In the genomic region with DNA sequence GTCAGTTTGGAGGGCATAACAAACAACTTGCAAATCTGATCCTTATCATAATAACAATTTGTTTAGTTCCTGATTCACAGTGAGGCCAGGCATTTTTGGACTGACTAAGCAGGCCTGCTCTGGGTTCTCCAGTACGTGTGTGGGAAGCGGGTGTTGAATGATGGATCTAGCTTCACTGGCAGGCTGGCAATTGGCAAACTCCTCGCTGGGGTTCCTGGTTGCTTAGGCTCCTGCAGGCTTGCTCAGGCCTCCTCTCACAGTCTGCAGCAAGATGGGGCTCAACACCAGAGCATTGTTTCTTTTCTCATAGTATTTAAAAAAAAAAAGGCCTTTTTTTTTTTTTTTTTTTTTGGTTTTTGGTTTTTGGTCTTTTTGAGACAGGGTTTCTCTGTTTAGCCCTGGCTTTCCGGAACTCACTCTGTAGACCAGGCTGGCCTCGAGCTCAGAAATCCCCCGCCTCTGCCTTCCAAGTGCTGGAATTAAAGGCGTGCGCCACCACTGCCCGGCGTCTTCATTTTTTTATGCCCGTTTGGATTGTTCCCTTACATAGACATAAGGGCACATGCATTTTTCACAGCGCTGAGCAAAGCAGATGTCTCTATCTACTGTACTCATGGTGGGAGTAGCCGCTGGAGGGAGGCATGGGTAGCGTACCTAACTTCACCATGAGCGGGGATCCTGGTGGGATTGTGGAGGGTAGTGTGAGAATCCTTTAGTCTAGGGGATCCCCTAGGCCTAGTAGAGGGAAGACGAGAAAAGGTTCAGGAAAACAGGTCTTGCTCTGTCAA, we compare ENCODE assay signal across 9 mouse cellular contexts. TPM values are rescaled to one million over a fixed set of nuclear protein-coding genes. Genes with fewer than 3 reads are reported as not detected.
A peak's percentile ranks its signal among the peaks of the same experiment; 100 is the strongest.
DNase-seq lines count a peak whose midpoint lies in the region; ATAC-seq lines count a peak whose summit lies in the region.
"Had no signal": no experiment of that assay in that cellular context is flagged by ENCODE, and none has a peak within 500 bp of the region (broad histone marks: within the 10 kb centered on the region; RNA-seq: fewer than 3 reads in every experiment).

No protein-coding gene starts in this region.

- 32% methylated on average over 16 of the region's 16 CpGs for WGBS in embryonic facial prominence, embryonic 11.5 days
- 21% methylated on average over 16 of the region's 16 CpGs for WGBS in heart, embryonic 10.5 days
- WGBS in liver, embryonic 11.5 days, result 23% methylated on average over 16 of the region's 16 CpGs

- H3K4me1 ChIP-seq in embryonic facial prominence, embryonic 11.5 days (ENCODE audit: control insufficient read depth, insufficient read depth, low read length), result no peaks in the 10 kb centered on the region
- H3K4me1 ChIP-seq in heart, embryonic 10.5 days, result peaks cover 11% of the 10 kb centered on the region; the same call in 1 of the 2 replicates
- H3K4me1 ChIP-seq in liver, embryonic 11.5 days (replicated peaks; ENCODE audit: control insufficient read depth, insufficient read depth, low read length), result peaks cover 17% of the 10 kb centered on the region

- ATAC-seq in activated CD4-positive, CD25-positive, alpha-beta regulatory T cell, adult 4 months, result peak; percentile 15
- peak; percentile 37 for ATAC-seq in embryonic facial prominence, embryonic 11.5 days (replicated peaks; ENCODE audit: insufficient number of reproducible peaks, low FRiP score, low TSS enrichment, low read depth)
- peak; percentile 29 for ATAC-seq in liver, embryonic 11.5 days (replicated peaks; ENCODE audit: low FRiP score)
- peak; percentile 3 for ATAC-seq in monocyte, adult 5-6 weeks (replicated peaks; ENCODE audit: insufficient number of reproducible peaks, low FRiP score, low TSS enrichment, poor library complexity, severe bottlenecking)

- H3K36me3 ChIP-seq in embryonic facial prominence, embryonic 11.5 days (replicated peaks; ENCODE audit: control insufficient read depth, insufficient read depth, low read depth, low read length), result no peaks in the 10 kb centered on the region
- H3K36me3 ChIP-seq in heart, embryonic 10.5 days, result peaks cover 5% of the 10 kb centered on the region
- peaks cover 4% of the 10 kb centered on the region; the same call in 1 of the 2 replicates for H3K36me3 ChIP-seq in liver, embryonic 11.5 days (ENCODE audit: control insufficient read depth, insufficient read depth, low read length)

- H3K9ac ChIP-seq in embryonic facial prominence, embryonic 11.5 days (replicated peaks; ENCODE audit: low read length), result peak overlapping the region; percentile 50
- peak overlapping the region; percentile 74 for H3K9ac ChIP-seq in liver, embryonic 11.5 days (ENCODE audit: low read depth, low read length)

- peak overlapping the region; percentile 34 for H3K4me2 ChIP-seq in embryonic facial prominence, embryonic 11.5 days (ENCODE audit: low read depth, low read length)
- H3K4me2 ChIP-seq in liver, embryonic 11.5 days, result peak overlapping the region; percentile 68

- no peaks in the 10 kb centered on the region for H3K9me3 ChIP-seq in embryonic facial prominence, embryonic 11.5 days (replicated peaks; ENCODE audit: control insufficient read depth, low read length)
- no peaks in the 10 kb centered on the region for H3K9me3 ChIP-seq in heart, embryonic 10.5 days
- H3K9me3 ChIP-seq in liver, embryonic 11.5 days (ENCODE audit: control insufficient read depth, low read length), result no peaks in the 10 kb centered on the region

- H3K4me3 ChIP-seq in embryonic facial prominence, embryonic 11.5 days (ENCODE audit: low read depth, low read length), result peak overlapping the region; percentile 85
- H3K4me3 ChIP-seq in heart, embryonic 10.5 days, result peak overlapping the region; percentile 85
- peak overlapping the region; percentile 82 for H3K4me3 ChIP-seq in liver, embryonic 11.5 days (ENCODE audit: low read depth, low read length)

- H3K27me3 ChIP-seq in embryonic facial prominence, embryonic 11.5 days (ENCODE audit: control insufficient read depth, insufficient read depth, low read length), result no peaks in the 10 kb centered on the region
- H3K27me3 ChIP-seq in heart, embryonic 10.5 days (ENCODE audit: insufficient read depth, poor library complexity, severe bottlenecking), result no peaks in the 10 kb centered on the region
- H3K27me3 ChIP-seq in liver, embryonic 11.5 days (replicated peaks; ENCODE audit: control insufficient read depth, insufficient read depth, low read length), result no peaks in the 10 kb centered on the region

- H3K27ac ChIP-seq in embryonic facial prominence, embryonic 11.5 days (replicated peaks; ENCODE audit: low read depth, low read length), result peak overlapping the region; percentile 75
- peak overlapping the region; percentile 93 for H3K27ac ChIP-seq in heart, embryonic 10.5 days
- H3K27ac ChIP-seq in liver, embryonic 11.5 days (ENCODE audit: low read depth, low read length), result peak overlapping the region; percentile 96

- DNase-seq in 416B (ENCODE audit: low read depth), result peak; percentile 78
- peak; percentile 6 for DNase-seq in embryonic facial prominence, embryonic 11.5 days (ENCODE audit: low spot score)
- peak; percentile 76 for DNase-seq in heart, embryonic 10.5 days (ENCODE audit: low spot score)
- peak; percentile 39 for DNase-seq in kidney, postnatal 14 days
- DNase-seq in liver, embryonic 11.5 days (ENCODE audit: low spot score), result peak; percentile 52
- peak; percentile 74 for DNase-seq in telencephalon, adult 2 months (ENCODE audit: low read depth, low spot score)

RNA-seq across cellular contexts. Expression of gene Nub1, which starts 0.6 kb away (rescaled TPM):
- 10 to 100 TPM; 63.9 to 65.7 TPM for polyA plus RNA-seq in activated CD4-positive, CD25-positive, alpha-beta regulatory T cell, adult 4 months (2017; shearing (Covaris generic))
- polyA plus RNA-seq in embryonic facial prominence, embryonic 11.5 days (2014; fragmentation: Nextera tagmentation; extraction: Ambion mirVana), result 37.3 and 38.6 TPM in 2 replicates
- polyA plus RNA-seq in heart, embryonic 10.5 days (2016; fragmentation: Nextera tagmentation; extraction: Ambion mirVana), result 27.1 and 27.4 TPM in 2 replicates
- polyA plus RNA-seq in liver, embryonic 11.5 days (2014; fragmentation: Nextera tagmentation; extraction: Ambion mirVana), result 26.6 and 29.1 TPM in 2 replicates
- 108 to 119 TPM (median 113 TPM) in 3 replicates for total RNA-seq in monocyte, adult 5-6 weeks (2017)

RNA-seq across cellular contexts. Expression of gene Wdr86, which starts 45.8 kb away (rescaled TPM):
- under 1 TPM; 0.15 to 0.46 TPM for polyA plus RNA-seq in activated CD4-positive, CD25-positive, alpha-beta regulatory T cell, adult 4 months (2017; shearing (Covaris generic))
- polyA plus RNA-seq in embryonic facial prominence, embryonic 11.5 days (2014; fragmentation: Nextera tagmentation; extraction: Ambion mirVana), result 53.8 and 57.5 TPM in 2 replicates
- polyA plus RNA-seq in heart, embryonic 10.5 days (2016; fragmentation: Nextera tagmentation; extraction: Ambion mirVana), result 14.0 and 29.3 TPM in 2 replicates
- polyA plus RNA-seq in liver, embryonic 11.5 days (2014; fragmentation: Nextera tagmentation; extraction: Ambion mirVana), result 9.8 and 11.2 TPM in 2 replicates
- 0.21 to 1.6 TPM in 2 of 3 replicates, not detected in the other for total RNA-seq in monocyte, adult 5-6 weeks (2017)
- total RNA-seq: gastrocnemius, postnatal 36 days had no signal

Comparison
In these comparisons a context has a peak if more than half of its experiments do, and no peak if none do; other contexts are left out.
1. Peak in every context shown above with its lines: DNase-seq, ATAC-seq, H3K4me3 ChIP-seq and H3K27ac ChIP-seq.
2. DNase-seq: peak in every context shown above with its lines; median percentile 78 in 416B; 76 in heart, embryonic 10.5 days; 74 in telencephalon, adult 2 months; 52 in liver, embryonic 11.5 days; 39 in kidney, postnatal 14 days; 6 in embryonic facial prominence, embryonic 11.5 days.